Mouse (Mus musculus) hindlimb bud, embryonic 11.5 days (tissue): ENCODE measurements around the gene Gm20716.

Experiments used
- DNase-seq: peaks from one replicate; pipeline ENCODE4 v3.0.0-alpha.2; 2012; ENCODE audit warnings: low read depth, low spot score; ENCODE audit errors: extremely low spot score

The Gm20716 gene

DNA sequence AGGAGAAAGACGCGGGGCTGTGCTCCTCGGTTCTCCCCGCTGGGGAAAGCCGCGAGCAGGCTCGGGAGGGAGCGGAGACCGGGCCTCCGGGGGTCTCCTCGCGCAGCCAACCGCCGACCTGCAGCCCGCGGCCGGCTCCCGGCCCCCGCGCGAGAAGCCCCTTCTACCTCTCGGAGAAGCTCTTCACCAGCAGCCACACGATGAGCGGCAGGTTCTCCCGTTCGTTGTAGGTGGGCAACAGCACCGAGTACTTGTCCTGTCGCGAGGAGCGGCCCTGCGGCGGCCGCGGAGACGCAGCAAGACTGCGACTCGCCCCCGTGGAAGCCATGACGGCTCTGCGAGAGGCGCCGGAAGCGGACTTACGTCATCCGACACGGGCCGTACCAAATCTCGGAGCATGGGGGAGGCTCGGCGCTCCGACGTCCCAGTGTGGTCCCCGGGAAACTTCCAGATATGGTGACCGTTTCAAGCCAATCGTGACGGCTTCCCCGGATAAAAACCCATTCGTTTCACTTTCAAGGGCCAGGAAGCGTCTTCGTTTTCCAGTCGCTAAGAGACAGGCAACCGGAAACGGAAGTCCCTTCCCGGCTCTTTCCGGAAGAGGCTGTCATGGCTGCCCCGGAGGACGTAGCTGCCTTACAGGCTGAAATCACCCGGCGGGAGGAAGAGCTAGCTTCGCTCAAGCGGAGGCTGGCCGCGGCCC, at the start of gene Gm20716, which contains the start of the genes Dpm1 and Mocs3:
Gene Gm20716, minus strand, starts transcription at position 339 of the 703 bp plus-strand sequence.
Gene Dpm1, minus strand, starts transcription at position 566 of the 703 bp plus-strand sequence.
Gene Mocs3, plus strand, starts transcription at position 597 of the 703 bp plus-strand sequence.
- DNase-seq: peak; percentile 62

DNA sequence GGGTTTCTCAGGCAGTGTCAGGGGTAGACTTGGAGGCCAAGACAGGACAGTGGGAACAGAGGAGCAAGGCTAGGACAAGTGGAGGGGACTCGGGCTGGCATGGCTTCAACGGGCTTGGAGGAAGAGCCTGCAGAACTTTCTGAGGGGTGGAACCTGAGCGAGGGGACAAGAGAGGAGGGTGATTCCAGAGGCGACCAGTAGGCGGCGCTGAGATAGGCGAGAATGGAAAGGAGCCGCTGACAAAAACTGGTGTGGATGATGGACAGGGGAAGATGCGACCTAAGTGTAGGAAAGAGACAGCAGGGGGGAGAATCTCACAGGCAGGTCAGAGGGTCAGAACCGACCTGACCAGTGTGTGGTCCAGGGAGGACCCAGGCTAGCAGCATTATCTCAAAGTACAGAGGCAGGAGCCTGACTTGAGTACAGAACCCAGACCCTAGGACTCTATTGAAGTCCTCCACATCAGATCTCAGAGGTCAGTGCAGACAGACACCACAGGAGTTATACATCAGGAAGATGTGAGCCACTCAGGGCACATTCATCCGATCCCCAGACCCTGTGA, 44.3 kb upstream of the Gm20716 start:
- no peak for DNase-seq

DNA sequence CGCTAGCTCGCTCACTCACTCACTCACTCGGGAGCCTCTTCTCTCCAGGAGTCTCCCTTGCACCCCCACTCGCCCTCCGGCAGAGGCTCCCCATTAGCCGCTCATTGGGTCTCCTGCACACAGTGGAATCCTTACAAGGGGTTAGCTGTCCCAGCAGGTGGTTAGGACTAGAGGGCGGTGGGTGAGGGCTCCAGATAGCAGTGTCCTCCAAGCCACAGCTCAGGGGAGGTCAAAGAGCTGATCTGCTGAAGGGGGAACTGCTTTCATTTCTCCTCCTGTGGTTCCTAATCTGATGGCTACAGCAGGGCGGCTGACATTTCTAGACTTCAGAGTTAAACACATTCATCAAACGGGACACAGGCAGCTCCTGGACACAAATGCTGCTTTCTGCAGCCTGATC, 43.2 kb upstream of the Gm20716 start:
- no peak for DNase-seq

DNA sequence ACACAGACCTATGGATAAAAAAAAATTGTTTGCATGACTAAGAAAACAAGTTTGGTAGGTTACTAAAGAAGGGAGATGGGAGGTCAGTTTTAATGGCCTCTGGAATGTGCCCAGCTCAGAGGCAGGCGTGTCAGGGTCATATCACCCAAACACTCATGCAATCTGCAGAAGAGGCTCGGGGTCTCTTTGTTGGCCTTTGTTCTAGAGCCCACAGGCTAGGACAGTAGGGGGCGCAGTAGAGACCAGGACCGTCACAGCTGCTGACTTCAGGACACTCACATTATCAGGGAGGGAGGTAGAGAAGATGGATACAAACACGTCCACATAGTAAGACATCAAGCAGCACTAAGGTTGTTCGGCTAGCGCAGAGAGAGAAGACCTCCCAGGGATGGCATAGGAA, 37.9 kb upstream of the Gm20716 start:
- DNase-seq: no peak

DNA sequence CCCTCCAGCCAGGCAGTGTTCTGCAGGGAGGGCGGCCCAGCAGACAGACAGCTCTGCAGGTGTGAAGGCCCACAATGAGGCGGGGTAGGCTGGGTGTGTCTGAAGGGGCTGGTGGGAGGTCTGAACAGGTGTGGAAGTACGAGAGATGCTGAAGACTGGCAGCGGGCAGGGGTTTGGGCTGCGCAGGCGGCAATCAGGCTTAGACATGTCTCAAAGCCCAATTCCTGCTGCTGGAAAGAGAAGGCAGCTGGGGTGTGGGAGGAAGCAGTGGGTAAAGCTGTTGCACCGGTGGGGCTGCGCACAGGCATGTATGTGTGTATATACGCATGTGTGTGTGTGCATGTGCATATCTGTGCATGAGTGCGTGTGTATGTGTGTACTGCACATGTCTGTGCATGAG, 30.7 kb upstream of the Gm20716 start:
- DNase-seq: no peak

DNA sequence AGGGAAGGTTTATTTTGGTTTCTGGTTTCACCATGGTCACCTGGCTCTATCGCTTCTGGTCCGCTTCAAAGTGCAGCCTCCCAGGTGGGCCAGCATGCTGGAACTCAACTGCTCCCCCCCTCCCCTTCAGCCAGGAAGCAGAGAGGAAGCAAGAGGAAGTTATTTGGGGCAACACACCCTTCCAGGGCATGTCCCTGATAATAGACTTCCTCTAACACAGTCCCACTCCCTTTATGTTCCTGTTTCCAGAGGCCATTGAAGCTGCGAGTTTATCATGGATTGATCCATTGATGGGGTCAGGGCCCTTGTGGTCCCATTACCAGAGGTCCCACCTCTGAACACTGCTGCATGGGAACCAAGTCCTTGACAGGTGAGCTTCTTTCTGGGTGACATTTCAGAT, 30.0 kb upstream of the Gm20716 start:
- DNase-seq: no peak

DNA sequence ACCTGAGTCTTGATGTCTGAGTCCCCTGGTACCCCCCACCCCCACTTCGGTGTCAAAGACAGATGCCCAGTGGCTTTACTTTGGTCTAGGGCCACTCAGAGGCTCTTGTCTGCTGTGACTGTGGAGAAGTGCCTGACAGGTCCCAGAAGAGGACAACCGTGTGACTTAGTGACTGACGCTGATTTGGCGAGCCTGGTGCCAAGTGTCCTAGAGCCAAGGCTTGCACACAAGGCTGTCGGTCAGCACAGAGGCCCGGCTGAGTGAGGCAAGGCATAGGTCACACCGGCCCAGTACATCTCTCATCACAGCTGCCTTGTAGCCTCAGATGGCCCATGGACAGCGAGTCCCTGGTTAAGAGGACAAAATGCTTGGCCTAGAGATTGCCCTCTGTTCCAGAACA, 28.9 kb upstream of the Gm20716 start:
- no peak for DNase-seq

DNA sequence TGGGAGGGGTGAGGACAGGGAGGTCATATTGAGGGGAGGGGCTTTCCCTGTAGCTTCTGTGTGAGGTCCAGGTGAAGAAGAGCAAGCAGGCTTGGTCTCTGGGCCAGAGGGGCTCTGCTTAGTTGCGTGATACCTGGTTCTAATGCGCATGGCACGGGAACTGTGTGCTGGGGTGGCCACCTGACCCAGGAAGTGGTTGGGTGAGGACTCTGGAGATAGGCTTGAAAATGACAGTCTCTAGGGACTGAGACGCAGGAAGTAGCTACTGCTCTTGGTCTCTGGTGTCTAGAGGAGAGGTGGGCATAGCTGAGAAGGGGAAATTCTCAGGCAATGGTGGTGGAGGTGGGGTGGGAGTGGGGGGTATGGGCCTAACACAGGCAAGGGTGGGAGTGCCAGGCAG, 27.0 kb upstream of the Gm20716 start:
- no peak for DNase-seq

DNA sequence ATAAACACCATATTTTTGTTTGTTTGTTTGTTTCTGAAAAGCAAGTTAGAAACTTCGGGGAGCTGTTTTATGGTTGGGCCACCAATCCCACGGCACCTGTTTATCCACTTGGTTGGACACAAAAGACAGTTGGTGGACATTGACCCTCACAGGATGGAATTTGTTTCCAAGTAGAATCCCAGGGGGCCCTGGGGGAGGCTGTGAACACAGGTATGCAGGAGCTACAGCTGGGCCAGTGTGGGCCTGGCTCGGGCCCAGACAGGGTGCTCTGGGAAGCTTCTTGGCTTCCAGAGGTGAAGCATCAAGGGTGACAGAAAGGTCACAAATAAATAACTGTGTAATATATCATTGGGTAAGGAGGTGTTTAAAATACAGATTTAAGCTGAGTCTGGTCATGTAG, 26.3 kb upstream of the Gm20716 start:
- DNase-seq: no peak

DNA sequence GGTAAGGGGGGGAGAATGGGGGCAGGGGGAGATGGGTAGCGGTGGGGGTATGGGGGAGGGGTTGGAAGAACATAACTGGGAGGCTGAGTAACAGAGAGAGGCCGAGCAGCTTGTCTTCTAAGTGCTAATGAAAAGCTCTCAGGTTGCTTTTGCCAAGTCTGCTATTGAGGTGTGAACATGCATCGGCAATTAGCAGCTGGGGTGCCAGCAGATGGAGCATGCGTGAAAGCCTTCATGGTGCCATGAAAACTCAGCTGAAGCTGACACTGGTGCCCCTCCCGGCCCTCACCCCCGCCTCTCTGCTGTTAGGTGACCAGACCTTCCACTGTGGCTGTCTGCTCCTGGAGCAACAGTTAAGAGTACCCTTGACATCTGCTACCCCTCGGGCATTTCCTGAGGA, 23.7 kb upstream of the Gm20716 start:
- DNase-seq: no peak

DNA sequence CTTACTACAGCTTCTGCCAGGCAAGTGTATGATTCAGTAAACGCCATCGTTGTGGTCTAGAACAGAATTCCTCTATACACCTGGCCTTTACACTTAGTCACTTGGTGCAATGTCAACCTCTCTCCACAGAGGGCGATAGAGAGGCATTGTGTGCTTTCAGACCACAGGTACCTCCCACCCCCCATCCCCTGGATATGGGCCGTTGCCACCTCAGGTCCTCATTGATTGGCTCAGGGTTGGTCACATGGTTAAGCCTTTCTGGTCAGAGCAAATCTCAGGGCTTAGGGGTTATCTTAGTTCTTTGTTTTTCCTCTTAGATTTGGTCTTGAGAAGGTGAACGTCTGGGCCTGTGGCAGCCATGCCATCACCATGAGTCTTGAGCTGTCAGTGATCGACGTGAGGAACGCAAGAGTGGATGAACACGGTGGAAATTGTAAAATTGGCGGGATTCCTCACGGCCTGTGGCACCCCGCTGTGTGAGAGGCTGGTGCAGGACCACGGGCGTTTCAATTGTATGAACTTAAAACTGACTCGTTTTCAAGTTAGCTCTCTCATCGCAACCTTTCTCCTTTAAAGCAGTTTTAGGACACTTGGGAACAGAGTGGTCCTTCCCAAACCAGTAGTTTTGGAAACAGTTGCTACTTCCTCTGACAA, 22.6 kb upstream of the Gm20716 start:
- peak; percentile 82 for DNase-seq

DNA sequence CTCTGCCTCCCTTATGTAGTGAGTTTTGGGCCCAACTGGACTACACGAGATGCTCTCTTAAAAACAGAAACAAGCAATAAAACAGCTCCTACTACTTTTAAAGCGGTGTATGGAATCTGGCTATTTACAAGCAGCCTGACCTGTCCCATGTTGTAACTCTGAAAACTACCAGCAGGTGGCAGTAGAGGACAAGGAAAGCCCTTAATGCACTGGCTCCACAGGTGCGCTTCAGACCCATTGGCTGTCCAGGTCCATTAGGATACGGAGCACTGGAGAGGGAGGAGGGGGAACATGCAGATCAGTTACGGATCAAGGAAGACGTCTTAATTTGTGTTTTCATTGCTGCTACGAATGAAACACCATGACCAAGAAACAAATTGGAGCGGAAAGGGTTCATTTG, 20.1 kb upstream of the Gm20716 start:
- peak; percentile 90 for DNase-seq

DNA sequence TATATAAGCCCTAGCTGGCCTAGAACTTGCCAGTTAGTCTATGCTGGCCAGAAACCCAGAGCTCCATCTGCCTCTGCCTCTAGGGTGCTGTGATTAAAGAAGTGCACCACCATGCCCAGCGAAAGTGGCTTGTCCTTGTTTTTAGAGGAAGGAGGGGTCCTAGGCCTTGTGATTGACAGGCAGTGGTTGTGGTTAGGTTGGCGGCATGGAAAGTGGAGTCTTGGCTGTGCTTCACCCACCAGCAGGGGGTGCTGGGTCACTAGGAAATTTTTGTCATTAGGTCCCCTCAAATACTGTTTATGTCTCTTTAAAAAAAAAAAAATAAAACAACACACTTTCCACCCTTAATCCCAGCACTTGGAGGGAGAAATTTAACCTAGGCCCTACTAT, 18.7 kb upstream of the Gm20716 start:
- DNase-seq: peak; percentile 6

DNA sequence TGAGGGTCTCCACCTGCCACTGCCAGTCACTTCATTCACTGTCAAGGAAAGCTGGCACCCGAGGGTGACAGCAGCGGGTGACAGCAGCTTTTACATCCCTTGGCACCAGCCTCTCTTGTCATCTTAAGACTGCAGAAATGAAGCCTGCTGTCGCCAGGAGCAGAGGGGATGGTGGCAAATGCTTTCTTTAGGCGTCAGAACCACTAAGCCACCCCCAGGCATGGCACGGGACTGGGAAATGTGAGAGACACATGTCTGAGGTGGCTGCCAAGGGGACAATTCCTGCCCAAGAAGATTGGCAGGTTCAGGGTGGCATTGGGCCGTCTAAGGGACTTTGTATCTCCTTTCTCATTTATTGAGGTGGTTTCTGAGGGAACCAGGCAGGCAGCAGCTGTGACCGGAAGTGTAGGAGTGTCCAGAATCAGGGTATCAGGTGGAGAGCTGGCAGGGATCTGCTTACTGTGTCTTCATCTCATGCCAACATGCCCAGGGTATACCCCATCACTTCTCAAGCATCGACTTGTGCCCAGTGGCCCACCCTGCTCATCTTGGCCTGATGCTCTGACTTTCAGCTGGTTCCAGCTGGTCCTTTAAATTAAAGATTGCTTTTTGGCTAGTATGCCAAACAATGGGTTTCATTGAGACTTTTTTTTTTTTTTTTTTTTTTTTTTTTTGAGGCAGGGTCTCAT, 18.1 kb upstream of the Gm20716 start:
- DNase-seq: no peak

DNA sequence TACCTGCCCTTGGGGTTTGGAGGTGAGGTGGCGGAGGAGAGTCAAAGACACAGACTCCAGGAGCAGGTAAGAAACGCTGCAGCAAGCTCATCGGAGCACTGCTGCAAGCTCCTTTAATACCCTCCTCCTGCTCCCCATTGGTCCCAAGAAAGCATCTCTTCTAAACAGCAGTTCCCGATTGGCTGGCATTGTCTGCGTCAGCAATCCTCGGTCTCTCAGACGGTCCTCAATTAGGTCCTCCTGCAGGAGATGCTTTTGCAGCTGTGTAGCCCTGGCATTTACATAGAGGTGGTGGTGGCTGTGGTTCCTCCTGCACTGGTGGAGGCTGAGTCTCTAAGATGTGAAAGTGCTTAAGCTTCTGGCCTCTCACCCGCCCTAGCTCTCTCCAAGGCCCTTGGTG, 15.4 kb upstream of the Gm20716 start:
- DNase-seq: no peak

DNA sequence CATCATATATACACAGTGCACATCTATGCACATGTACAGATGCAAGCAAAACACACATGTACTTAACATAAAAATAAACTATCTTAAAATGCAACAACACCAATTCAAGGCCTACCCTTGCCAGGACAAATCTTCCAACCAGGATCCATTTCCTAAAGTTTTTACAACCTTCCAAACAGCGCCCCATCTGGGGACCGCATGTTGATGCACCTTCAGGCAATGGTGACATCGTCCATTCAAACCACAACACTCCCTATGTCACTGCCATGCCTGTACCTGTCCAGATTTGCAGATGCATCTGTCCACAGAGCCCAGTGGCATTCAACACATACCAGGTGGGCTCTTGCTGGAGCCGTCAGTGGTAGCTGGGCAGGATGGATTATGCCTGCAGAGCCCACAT, 13.1 kb upstream of the Gm20716 start:
- no peak for DNase-seq

DNA sequence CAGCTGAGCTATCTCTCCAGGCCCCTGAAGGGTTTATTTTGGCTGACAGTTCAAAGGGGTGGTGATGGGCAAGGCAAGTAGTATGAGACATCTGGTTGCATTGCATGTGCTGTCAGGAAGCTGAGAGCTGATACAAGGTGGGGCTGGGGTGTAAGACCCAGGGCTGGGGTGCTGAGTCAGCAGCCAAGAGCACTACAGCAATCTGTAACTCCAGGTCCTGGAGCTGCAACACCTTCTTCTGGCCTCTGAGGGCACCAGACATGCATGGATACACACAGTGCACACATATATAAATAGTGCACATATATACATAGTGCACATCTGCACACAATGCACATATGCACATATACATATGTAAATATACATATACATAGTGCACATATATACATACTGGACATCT, 12.7 kb upstream of the Gm20716 start:
- DNase-seq: no peak

DNA sequence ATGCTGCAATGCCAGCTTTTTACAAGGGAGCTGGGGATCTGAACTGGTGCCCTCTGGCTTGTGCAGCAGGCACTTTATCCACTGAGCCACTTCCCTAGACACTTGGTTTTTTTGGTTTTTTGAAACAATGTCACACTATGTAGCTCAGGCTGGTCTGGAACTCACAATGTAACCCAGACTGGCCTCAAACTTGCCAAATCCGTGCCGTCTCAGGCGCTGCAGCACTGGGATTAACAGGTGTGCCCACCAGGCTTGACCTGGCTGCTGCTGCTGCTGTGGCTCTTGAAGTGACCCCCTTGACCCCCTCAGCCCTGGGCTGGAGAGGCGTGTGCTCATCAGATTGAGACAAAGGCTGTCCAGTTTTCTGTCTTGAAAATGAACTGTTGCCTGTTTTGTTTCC, 8.2 kb upstream of the Gm20716 start:
- DNase-seq: no peak

DNA sequence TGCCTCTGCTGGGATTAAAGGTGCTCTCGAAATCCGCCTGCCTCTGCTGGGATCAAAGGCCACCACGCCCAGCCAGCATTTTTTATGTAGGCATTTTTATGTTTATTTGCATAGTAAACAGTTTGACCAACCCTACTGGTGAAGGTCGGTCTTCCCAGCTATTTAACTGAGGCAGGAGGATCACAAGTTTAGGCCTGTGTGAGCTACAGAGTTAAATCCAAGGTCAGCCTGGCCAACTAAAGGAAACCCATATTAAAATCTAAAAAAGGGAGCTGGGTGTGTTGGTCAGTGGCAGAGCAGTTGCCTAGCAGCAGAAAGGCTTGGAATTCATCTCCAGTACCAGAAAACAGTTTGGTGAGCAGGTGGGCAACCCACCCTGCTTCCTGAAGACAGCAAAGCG, 3.1 kb upstream of the Gm20716 start:
- no peak for DNase-seq

DNA sequence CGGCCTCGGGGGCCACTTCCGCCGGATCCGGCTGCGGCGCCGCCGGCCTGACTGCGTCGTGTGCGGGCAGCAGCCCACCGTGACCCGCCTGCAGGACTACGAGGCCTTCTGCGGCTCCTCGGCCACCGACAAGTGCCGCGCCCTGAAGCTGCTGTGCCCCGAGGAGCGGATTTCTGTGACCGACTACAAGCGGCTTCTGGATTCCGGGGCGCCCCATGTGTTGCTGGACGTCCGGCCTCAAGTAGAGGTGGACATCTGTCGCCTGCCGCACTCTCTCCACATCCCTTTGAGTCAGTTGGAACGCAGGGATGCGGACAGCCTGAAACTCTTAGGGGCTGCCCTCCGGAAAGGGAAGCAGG, 1.3 kb upstream of the Gm20716 start:
- no peak for DNase-seq

DNA sequence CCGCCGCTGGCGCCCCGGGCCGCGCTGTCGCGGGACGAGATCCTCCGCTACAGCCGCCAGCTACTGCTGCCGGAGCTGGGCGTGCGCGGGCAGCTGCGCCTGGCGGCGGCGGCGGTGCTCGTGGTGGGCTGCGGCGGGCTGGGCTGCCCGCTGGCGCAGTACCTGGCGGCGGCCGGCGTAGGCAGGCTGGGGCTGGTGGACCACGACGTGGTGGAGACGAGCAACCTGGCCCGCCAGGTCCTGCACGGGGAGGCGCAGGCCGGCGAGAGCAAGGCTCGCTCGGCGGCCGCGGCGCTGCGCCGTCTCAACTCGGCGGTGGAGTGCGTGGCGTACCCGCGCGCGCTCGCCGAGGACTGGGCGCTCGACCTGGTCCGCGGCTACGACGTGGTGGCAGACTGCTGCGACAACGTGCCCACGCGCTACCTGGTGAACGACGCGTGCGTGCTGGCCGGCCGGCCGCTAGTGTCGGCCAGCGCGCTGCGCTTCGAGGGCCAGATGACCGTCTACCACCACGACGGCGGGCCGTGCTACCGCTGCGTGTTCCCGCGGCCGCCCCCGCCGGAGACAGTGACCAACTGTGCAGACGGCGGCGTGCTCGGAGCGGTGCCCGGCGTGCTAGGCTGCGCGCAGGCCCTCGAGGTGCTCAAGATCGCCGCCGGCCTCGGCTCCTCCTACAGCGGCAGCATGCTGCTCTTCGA, 758 bp upstream of the Gm20716 start:
- DNase-seq: no peak
